8 mouse cellular contexts compared by ENCODE assay signal in the genomic region with DNA sequence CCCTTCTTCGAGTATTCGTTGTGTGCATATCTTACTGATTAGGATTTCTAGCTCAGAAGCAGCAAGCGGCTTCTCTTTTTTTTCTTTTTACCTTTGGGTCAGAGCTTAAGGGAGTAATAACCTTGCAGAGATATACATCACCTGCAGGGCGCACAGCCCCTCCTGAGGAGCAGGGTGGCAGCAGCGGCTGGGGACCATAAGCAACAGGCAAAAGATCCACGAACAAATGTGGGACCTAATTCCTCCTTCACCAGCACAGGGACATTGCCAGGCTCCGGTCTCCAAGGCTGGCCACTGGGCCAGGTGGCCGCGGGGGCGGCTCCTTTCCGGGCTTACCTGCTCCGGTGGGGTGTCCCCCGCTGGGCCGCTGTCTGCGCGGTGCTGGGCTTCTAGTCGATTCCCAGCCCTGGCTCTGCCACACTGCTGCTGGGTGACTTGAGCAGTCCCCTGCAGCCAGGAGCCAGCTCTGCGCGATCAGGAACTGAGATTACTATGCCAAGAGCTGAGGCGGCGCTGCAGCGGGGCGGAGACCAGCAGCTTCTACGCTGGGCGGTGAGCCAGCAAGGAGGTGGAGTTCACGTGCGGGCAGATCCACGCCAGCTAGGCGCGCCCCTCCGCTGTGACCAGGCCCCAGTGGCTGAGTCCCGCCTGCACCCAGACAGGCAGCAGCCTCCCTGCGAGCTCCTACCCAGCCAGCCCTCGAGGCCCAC. TPM values are rescaled to one million over a fixed set of nuclear protein-coding genes. Genes with fewer than 3 reads are reported as not detected.
DNase-seq lines count a peak whose midpoint lies in the region; ATAC-seq and TF ChIP-seq lines count a peak whose summit lies in the region.

Gene Gprin3, minus strand, starts transcription at position 471 of the 710 bp plus-strand sequence.

- no peaks in the 10 kb centered on the region for H3K4me1 ChIP-seq in cortical plate, adult 2 months (ENCODE audit: control insufficient read depth, insufficient read depth, low read length)
- peaks cover 2% of the 10 kb centered on the region for H3K4me1 ChIP-seq in hindbrain, embryonic 16.5 days (ENCODE audit: control insufficient read depth, insufficient read depth, low read depth, low read length)

- H3K36me3 ChIP-seq in hindbrain, embryonic 16.5 days (ENCODE audit: control insufficient read depth, insufficient read depth, low read length) = no peaks in the 10 kb centered on the region

- 0 out of 2 replicates have a peak, but pooled peaks have one; percentile 30 for TF ChIP-seq POLR2A in cortical plate, adult 2 months (IDR thresholded peaks at IDR 0.05; ENCODE audit: extremely low read depth, insufficient read depth, low read length)

- H3K9me3 ChIP-seq in hindbrain, embryonic 16.5 days (ENCODE audit: control insufficient read depth, low read length) = no peaks in the 10 kb centered on the region

- H3K9ac ChIP-seq in hindbrain, embryonic 16.5 days (ENCODE audit: low read depth, low read length) = peak within 1 kb of the TSS; percentile 87

- 7% methylated on average over 34 of the region's 34 CpGs for whole genome bisulfite sequencing in hindbrain, embryonic 16.5 days

- no peaks in the 10 kb centered on the region for H3K27me3 ChIP-seq in hindbrain, embryonic 16.5 days (replicated peaks; ENCODE audit: control insufficient read depth, insufficient read depth, low read length)

- H3K4me3 ChIP-seq in cortical plate, adult 2 months (ENCODE audit: insufficient read depth, low read length) = peak within 1 kb of the TSS; percentile 63
- H3K4me3 ChIP-seq in gastrocnemius, adult 2 months = peak within 1 kb of the TSS; percentile 74
- H3K4me3 ChIP-seq in hindbrain, embryonic 16.5 days (ENCODE audit: low read length) = peak within 1 kb of the TSS; percentile 67

- TF ChIP-seq CTCF in cortical plate, adult 2 months (IDR thresholded peaks at IDR 0.05; ENCODE audit: extremely low read depth, insufficient read depth, low read length) = no peak
- peak; percentile 22; the same call in 1 of the 2 replicates for TF ChIP-seq CTCF in gastrocnemius, adult 2 months (IDR thresholded peaks at IDR 0.05)

- H3K4me2 ChIP-seq in hindbrain, embryonic 16.5 days (ENCODE audit: low read length) = peak within 1 kb of the TSS; percentile 63

- intact Hi-C loops in gastrocnemius, adult 2 months (cut with DNase I) = no loop called here

- H3K27ac ChIP-seq in cortical plate, adult 2 months (ENCODE audit: insufficient read depth, low read length) = peak within 1 kb of the TSS; percentile 14
- H3K27ac ChIP-seq in gastrocnemius, adult 2 months = peak within 1 kb of the TSS; percentile 71
- peak within 1 kb of the TSS; percentile 90 for H3K27ac ChIP-seq in hindbrain, embryonic 16.5 days (ENCODE audit: low read depth, low read length)

- peak; percentile 89 for DNase-seq in gastrocnemius, adult 2 months
- peak; percentile 69 to 85 for DNase-seq in left cerebral cortex, adult 18-20 months (ENCODE audit: low spot score in 2 of 2)
- peak; percentile 95 for DNase-seq in lung, postnatal 36 days
- DNase-seq in retina, embryonic 14.5 days (ENCODE audit: low spot score) = peak; percentile 75
- DNase-seq in thymus, postnatal 36 days = peak; percentile 70 to 74

- peak; percentile 77 for ATAC-seq in activated CD4-positive, CD25-positive, alpha-beta regulatory T cell, adult 4 months
- ATAC-seq in hindbrain, embryonic 16.5 days = peak; percentile 97

RNA-seq across cellular contexts. Expression of gene Gprin3, which starts in this region (rescaled TPM):
- 10 to 100 TPM; 17.9 to 21.7 TPM for polyA plus RNA-seq in activated CD4-positive, CD25-positive, alpha-beta regulatory T cell, adult 4 months (2017; shearing (Covaris generic))
- 1.5 and 2.7 TPM in 2 replicates for polyA plus RNA-seq in cortical plate, adult 2 months (2012; rRNA removed)
- total RNA-seq in gastrocnemius, adult 2 months (2021) = under 1 TPM; 0.11 to 0.15 TPM
- 9.9 and 13.0 TPM in 2 replicates for polyA plus RNA-seq in hindbrain, embryonic 16.5 days (2015; fragmentation: Nextera tagmentation; extraction: Ambion mirVana)
- 1 to 10 TPM; 9.2 to 9.9 TPM for total RNA-seq in left cerebral cortex, adult 18-20 months (2021)

Comparison
In these comparisons a context has a peak if more than half of its experiments do, and no peak if none do; other contexts are left out.
1. Peak in every context shown above with its lines: DNase-seq, ATAC-seq, H3K4me3 ChIP-seq and H3K27ac ChIP-seq.
2. RNA of gene Gprin3 (total RNA-seq): 9.2 to 9.9 TPM in left cerebral cortex, adult 18-20 months; 0.11 to 0.15 TPM in gastrocnemius, adult 2 months; every median in the first group is over 4 times any median in the second.
3. Peak in DNase-seq, H3K4me3 ChIP-seq and H3K27ac ChIP-seq in gastrocnemius, adult 2 months; RNA of the gene not detected or under 1 TPM.
4. H3K27ac ChIP-seq: peak in every context shown above with its lines; median percentile 90 in hindbrain, embryonic 16.5 days; 71 in gastrocnemius, adult 2 months; 14 in cortical plate, adult 2 months.